Mouse (Mus musculus) embryonic facial prominence, embryonic 11.5 days (tissue): ENCODE data around the gene Gm4553. TPM values are rescaled to one million over a fixed set of nuclear protein-coding genes. Genes with fewer than 3 reads are reported as not detected.
"Not testable (repeated sequence)": the region's sequence is repeated elsewhere in the genome, so short reads cannot be mapped to it uniquely, and the experiment has no call there.

Experiments used
- ATAC-seq: fragments of 200-750 bp; cut with Nextera tagmentation; replicated peaks from 2 replicates; pipeline ENCODE4 v1.8.0; 2017; ENCODE audit warnings: low read depth; ENCODE audit not compliant: insufficient number of reproducible peaks, low FRiP score, low TSS enrichment
- DNase-seq: peaks from one replicate; pipeline ENCODE4 v3.0.0-alpha.2; 2015; ENCODE audit warnings: low spot score
- H3K27ac ChIP-seq: fragments of 300-500 bp; sonication (generic); replicated peaks from 2 replicates; pipeline ENCODE4 v1.5.1; 2014; ENCODE audit warnings: mild to moderate bottlenecking, low read depth, low read length, control low read depth
- H3K27me3 ChIP-seq: fragments of 300-500 bp; sonication (generic); 2 replicates; pipeline ENCODE4 v1.6.1; 2014; ENCODE audit warnings: mild to moderate bottlenecking, low read length, moderate library complexity, mixed read lengths; ENCODE audit not compliant: control insufficient read depth, insufficient read depth
- H3K36me3 ChIP-seq: fragments of 300-500 bp; sonication (generic); replicated peaks from 2 replicates; pipeline ENCODE4 v1.6.1; 2014; ENCODE audit warnings: low read depth, mild to moderate bottlenecking, low read length, moderate library complexity, mixed read lengths; ENCODE audit not compliant: control insufficient read depth, insufficient read depth
- H3K4me1 ChIP-seq: fragments of 300-500 bp; sonication (generic); 2 replicates; pipeline ENCODE4 v1.6.1; 2014; ENCODE audit warnings: low read length, mixed read lengths; ENCODE audit not compliant: control insufficient read depth, insufficient read depth
- H3K4me2 ChIP-seq: fragments of 300-500 bp; sonication (generic); 2 replicates; pipeline ENCODE4 v1.6.1; 2014; ENCODE audit warnings: low read depth, mild to moderate bottlenecking, control low read depth, low read length, moderate library complexity
- H3K4me3 ChIP-seq: fragments of 300-500 bp; sonication (generic); 2 replicates; pipeline ENCODE4 v1.5.1; 2014; ENCODE audit warnings: low read depth, low read length, control low read depth
- H3K9ac ChIP-seq: fragments of 300-500 bp; sonication (generic); replicated peaks from 2 replicates; pipeline ENCODE4 v1.6.1; 2014; ENCODE audit warnings: mild to moderate bottlenecking, control low read depth, low read length
- H3K9me3 ChIP-seq: fragments of 300-500 bp; sonication (generic); replicated peaks from 2 replicates; pipeline ENCODE4 v1.6.1; 2016; ENCODE audit warnings: mild to moderate bottlenecking, low read length, inconsistent platforms, mixed read lengths; ENCODE audit not compliant: control insufficient read depth
- WGBS: fragments of 180-500 bp; shearing (Covaris S2); extraction: QIAGEN DNeasy Blood & Tissue Kit; methylation state at CpG from one replicate; pipeline ENCODE4 v1.1.7; 2014; 5-methylcytosine and 5-hydroxymethylcytosine counted together
- polyA plus RNA-seq: library from polyadenylated mRNA; unstranded; fragments of >200 nt; fragmentation: Nextera tagmentation; extraction: Ambion mirVana; gene quantifications from 2 replicates; pipeline ENCODE4 v1.2.1, GENCODE M21; 2014

Gene Gm4553
- not detected in 2 replicates for polyA plus RNA-seq

DNA sequence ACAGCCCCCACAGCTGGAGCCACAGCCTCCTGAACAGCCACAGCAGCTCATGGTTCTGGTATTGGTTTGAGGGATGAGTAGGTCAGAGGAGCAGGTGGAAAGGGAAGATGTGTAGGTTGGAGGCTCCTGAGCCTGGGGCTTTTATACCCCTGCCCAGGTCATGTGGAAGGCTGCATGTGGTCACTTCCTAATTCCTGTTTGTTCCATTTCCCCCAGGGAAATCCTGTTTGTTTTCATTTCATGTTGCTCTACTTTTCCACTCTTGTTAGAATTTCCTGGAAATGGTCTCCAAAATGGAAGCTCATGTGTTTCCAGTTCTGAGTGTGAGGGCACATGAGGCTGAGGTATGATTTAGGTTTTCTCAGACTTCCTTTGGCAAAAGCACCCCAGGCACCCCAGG is at the start of gene Gm4553:
Gene Gm4553 (minus strand): TSS at position 101 of the 400 bp plus-strand sequence.
- H3K27ac ChIP-seq, H3K36me3 ChIP-seq, H3K4me1 ChIP-seq, DNase-seq, H3K4me2 ChIP-seq, H3K27me3 ChIP-seq, H3K4me3 ChIP-seq, H3K9ac ChIP-seq, ATAC-seq, H3K9me3 ChIP-seq: not testable (repeated sequence)

DNA sequence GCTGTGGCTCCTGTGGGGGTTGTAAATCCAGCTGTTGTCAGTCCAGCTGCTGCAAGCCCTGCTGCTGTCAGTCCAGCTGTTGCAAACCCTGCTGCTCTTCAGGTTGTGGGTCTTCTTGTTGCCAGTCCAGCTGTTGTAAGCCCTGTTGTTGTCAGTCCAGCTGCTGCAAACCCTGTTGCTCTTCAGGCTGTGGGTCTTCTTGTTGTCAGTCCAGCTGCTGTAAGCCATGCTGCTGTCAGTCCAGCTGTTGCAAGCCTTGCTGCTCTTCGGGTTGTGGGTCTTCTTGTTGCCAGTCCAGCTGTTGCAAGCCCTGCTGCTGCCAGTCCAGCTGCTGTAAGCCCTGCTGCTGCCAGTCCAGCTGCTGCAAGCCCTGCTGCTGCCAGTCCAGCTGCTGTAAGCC is 46.6 kb upstream of the Gm4553 start:
- not testable (repeated sequence) for H3K27me3 ChIP-seq, H3K36me3 ChIP-seq, H3K27ac ChIP-seq, DNase-seq, H3K9me3 ChIP-seq, H3K4me3 ChIP-seq, ATAC-seq, H3K9ac ChIP-seq, H3K4me1 ChIP-seq, H3K4me2 ChIP-seq
- 80% methylated on average over 1 of the region's 1 CpGs for WGBS

DNA sequence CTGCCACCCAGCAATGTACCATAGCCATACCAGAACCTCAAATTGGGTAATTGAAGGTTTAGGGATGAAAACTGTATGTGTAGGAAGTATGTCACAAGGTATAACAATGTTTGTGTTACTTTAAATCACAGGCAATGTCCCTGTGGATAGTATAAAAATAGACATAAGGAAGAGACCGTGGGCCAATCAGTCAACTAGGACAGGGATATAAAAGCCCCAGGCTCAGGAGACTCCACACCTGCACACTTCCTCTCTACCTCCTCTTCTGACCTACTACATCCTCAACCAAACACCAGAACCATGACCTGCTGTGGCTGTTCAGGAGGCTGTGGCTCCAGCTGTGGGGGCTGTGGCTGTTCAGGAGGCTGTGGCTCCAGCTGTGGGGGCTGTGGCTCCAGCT is 46.0 kb upstream of the Gm4553 start, which contains the start of gene Gm7579:
Gene Gm7579 (plus strand): TSS at position 301 of the 400 bp plus-strand sequence.
- H3K4me3 ChIP-seq = no peak within 1 kb of the TSS
- no peak within 1 kb of the TSS for H3K9ac ChIP-seq
- no peaks in the 10 kb centered on the region for H3K36me3 ChIP-seq
- ATAC-seq (no peak), DNase-seq (no peak)
- no peaks in the 10 kb centered on the region for H3K4me1 ChIP-seq
- H3K27me3 ChIP-seq = no peaks in the 10 kb centered on the region
- WGBS = 63% methylated on average over 1 of the region's 1 CpGs
- no peaks in the 10 kb centered on the region for H3K9me3 ChIP-seq
- no peak within 1 kb of the TSS for H3K4me2 ChIP-seq
- no peak within 1 kb of the TSS for H3K27ac ChIP-seq

DNA sequence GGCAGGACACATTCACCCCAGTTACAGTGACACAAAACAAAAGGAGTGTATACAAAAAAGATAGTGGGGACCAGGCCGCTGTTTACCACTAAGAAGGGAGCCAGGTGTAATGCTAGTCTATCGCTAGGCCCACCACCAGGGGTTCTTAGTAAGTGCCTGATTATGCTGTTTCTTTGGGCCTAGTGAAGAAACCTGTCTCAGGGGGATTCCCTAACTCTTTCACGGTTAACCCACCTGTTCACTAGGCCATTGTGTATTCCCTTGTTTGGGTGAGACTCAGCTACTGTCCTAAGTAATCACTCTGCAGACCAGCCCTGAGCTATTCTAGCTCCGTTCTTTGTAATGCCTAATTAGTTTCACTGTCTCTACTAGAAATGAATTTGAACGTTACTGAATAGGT is 41.4 kb upstream of the Gm4553 start:
- H3K9ac ChIP-seq, H3K4me3 ChIP-seq, H3K4me1 ChIP-seq, DNase-seq, H3K9me3 ChIP-seq, H3K27me3 ChIP-seq, H3K27ac ChIP-seq, H3K4me2 ChIP-seq, ATAC-seq, H3K36me3 ChIP-seq: not testable (repeated sequence)
- WGBS = 78% methylated on average over 5 of the region's 5 CpGs

DNA sequence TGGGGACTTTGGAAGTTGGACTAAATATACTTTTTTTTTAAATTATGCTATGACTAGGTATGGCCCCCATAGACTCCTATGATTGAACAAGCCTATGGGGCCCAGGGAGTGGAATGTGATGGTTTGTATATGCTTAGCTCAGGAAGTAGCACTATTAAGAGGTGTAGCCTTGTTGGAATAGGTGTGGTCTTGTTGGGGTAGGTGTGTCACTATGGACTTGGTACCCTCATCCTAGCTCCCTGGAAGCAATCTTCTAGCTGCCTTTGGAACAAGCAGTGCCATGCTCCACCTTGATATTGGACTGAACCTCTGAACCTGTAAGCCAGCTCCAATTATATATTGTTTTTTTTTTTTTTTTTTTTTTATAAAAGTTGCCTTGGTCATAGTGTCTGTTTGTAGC is 39.9 kb upstream of the Gm4553 start:
- H3K4me2 ChIP-seq = no peak overlapping the region
- H3K27ac ChIP-seq = no peak overlapping the region
- H3K4me3 ChIP-seq = no peak overlapping the region
- no peaks in the 10 kb centered on the region for H3K27me3 ChIP-seq
- H3K4me1 ChIP-seq = no peaks in the 10 kb centered on the region
- H3K9me3 ChIP-seq = no peaks in the 10 kb centered on the region
- ATAC-seq (no peak), DNase-seq (no peak)
- no peak overlapping the region for H3K9ac ChIP-seq
- no peaks in the 10 kb centered on the region for H3K36me3 ChIP-seq

DNA sequence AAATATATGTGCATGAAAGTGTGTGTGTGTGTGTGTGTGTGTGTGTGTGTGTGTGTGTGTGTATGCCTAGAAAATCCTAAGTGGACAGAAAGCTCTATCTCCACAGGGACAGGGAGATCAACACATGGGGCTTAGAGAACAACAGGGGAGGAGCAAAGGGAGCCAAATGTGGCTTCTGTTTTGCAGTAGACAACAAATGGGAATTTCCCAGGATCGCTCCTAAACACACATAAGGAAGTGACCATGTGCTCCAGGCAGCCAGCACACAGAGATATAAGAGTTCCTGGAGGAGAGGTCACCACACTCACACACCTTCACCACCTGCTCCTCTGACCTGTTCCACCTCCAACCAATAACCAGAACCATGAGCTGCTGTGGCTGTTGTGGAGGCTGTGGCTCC is 35.5 kb upstream of the Gm4553 start, which contains the start of gene Krtap5-3:
Gene Krtap5-3 (plus strand): TSS at position 301 of the 400 bp plus-strand sequence.
- Histone ChIP-seq H3K4me3 (no peak within 1 kb of the TSS), H3K36me3 (no peaks in the 10 kb centered on the region), H3K27me3 (no peaks in the 10 kb centered on the region), H3K27ac (no peak within 1 kb of the TSS), H3K9ac (no peak within 1 kb of the TSS), H3K4me1 (no peaks in the 10 kb centered on the region), H3K4me2 (no peak within 1 kb of the TSS), H3K9me3 (no peaks in the 10 kb centered on the region)
- DNase-seq (no peak), ATAC-seq (no peak)
- WGBS = 73% methylated on average over 1 of the region's 1 CpGs

DNA sequence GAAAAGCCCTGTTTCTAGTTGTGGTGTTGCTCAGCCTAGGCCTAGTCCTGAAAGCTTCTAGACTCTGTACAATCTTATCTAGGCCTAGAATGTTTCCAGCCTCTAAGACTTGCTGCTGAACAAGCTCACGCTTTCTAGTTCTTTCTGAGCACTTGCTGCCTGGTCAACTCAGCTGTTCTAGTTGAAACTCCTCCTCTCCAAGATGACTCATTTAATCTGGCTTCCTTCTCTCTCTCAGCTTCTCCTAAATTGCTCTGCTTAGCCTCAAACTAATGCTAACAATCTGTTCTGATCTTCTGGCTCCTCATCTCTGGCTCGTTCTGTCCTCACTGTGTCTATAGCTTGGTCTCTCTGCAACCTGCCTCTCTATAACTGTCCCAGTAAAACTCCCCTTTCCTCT is 33.2 kb upstream of the Gm4553 start:
- Histone ChIP-seq H3K27me3 (no peaks in the 10 kb centered on the region), H3K4me2 (no peak overlapping the region), H3K4me1 (no peaks in the 10 kb centered on the region), H3K36me3 (no peaks in the 10 kb centered on the region), H3K9ac (no peak overlapping the region), H3K4me3 (no peak overlapping the region), H3K27ac (no peak overlapping the region), H3K9me3 (no peaks in the 10 kb centered on the region)
- DNase-seq (no peak), ATAC-seq (no peak)
- 89% methylated on average over 2 of the region's 2 CpGs for WGBS

DNA sequence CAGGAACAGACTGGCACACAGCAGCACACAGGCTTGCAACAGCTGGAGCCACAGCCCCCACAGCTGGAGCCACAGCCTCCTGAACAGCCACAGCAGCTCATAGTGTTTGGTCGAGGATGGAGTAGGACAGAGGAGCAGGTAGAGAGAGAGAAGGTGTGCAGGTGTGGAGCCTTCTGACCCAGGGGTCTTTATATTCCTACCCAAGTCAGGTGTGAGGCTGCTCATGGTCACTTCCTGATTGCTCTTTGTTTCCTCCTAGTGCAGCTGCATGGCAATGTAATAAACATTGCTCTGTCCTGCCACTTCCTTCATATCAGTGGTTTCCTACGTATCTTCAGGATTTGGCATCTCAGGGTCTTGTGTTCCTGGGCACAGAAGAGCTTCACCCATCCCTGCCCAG is 24.8 kb upstream of the Gm4553 start, which contains the start of gene Gm10153:
Gene Gm10153 (minus strand): TSS at position 101 of the 400 bp plus-strand sequence.
- Histone ChIP-seq H3K9me3 (no peaks in the 10 kb centered on the region), H3K27ac (no peak within 1 kb of the TSS), H3K4me2 (no peak within 1 kb of the TSS), H3K36me3 (no peaks in the 10 kb centered on the region), H3K4me1 (no peaks in the 10 kb centered on the region), H3K9ac (no peak within 1 kb of the TSS), H3K27me3 (no peaks in the 10 kb centered on the region), H3K4me3 (no peak within 1 kb of the TSS)
- DNase-seq (no peak), ATAC-seq (no peak)
- WGBS = 39% methylated on average over 2 of the region's 2 CpGs
